Mouse (Mus musculus) lung, adult 2 months (tissue): Measurements from ENCODE around the gene Elavl3. TPM values are rescaled to one million over a fixed set of nuclear protein-coding genes. Genes with fewer than 3 reads are reported as not detected.
A peak's percentile ranks its signal among the peaks of the same experiment; 100 is the strongest.

Experiments
- DNase-seq: peaks from one replicate; pipeline ENCODE4 v3.0.0; 2022
- H3K4me1 ChIP-seq: fragments of 200-500 bp; 2 replicates; pipeline ENCODE4 v1.6.1; 2011; ENCODE audit warnings: low read length; ENCODE audit not compliant: control insufficient read depth, insufficient read depth
- H3K4me3 ChIP-seq: fragments of 200-500 bp; replicated peaks from 2 replicates; pipeline ENCODE3; 2011; ENCODE audit warnings: low read depth, mild to moderate bottlenecking, control low read depth, low read length; ENCODE audit errors: extremely low read depth
- CTCF ChIP-seq: fragments of 200-500 bp; IDR thresholded peaks from 2 replicates; pipeline ENCODE4 v1.5.1; 2011; ENCODE audit warnings: mild to moderate bottlenecking, low read length, control low read depth; ENCODE audit not compliant: insufficient read depth
- POLR2A ChIP-seq: fragments of 200-500 bp; IDR thresholded peaks from 2 replicates; pipeline ENCODE4 v1.6.1; 2011; ENCODE audit warnings: low read depth, mild to moderate bottlenecking, control low read depth, low read length, borderline replicate concordance; ENCODE audit errors: extremely low read depth
- WGBS: fragments of 180-500 bp; shearing (Covaris S2); methylation state at CpG from one replicate; pipeline ENCODE4 v1.1.7; 2018; 5-methylcytosine and 5-hydroxymethylcytosine counted together
- polyA plus RNA-seq: library from polyadenylated mRNA; depleted of rRNA; stranded (reverse); fragments of >200 nt; gene quantifications from 2 replicates; pipeline ENCODE4 v1.2.3, GENCODE M21; 2012; rRNA removed

Gene Elavl3
- polyA plus RNA-seq = 0.05 and 0.06 TPM in 2 replicates

DNA sequence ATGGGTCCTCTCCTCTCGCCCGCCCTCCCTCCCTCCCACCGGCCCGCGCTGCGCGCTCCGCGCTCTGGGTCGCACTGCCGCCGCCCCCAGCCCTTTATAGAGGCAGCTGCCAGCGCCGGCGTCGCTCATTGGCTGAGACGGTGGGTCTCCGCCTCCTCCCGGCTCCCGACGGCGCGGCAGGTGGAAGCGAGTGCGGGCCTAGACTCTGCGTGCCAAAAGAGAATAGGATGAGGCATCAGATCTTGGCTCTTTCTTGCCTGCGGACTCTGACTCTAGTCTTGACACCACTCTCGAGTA is at the start of gene Elavl3:
Gene Elavl3, minus strand, starts transcription at position 66 of the 297 bp plus-strand sequence.
- 2% methylated on average over 27 of the region's 28 CpGs for WGBS
- DNase-seq = no peak
- no peak for TF ChIP-seq CTCF
- TF ChIP-seq POLR2A = no peak
- Histone ChIP-seq H3K4me3 (no peak within 1 kb of the TSS), H3K4me1 (peaks cover 4% of the 10 kb centered on the region)

GRCm38 (mm10) chr9:22099922-22100321 is 48.1 kb upstream of the Elavl3 start:
- TF ChIP-seq POLR2A (no peak), CTCF (no peak)
- no peak for DNase-seq
- WGBS = 5% methylated on average over 18 of the region's 18 CpGs
- no peak overlapping the region for H3K4me3 ChIP-seq
- peaks cover 2% of the 10 kb centered on the region; the same call in 1 of the 2 replicates for H3K4me1 ChIP-seq

GRCm38 (mm10) chr9:22098993-22099696 is 47.3 kb upstream of the Elavl3 start, which contains the start of gene Cnn1:
Gene Cnn1 (plus strand): TSS chr9:22099216.
- 5% methylated on average over 14 of the region's 14 CpGs for WGBS
- H3K4me3 ChIP-seq = no peak within 1 kb of the TSS
- peaks cover 2% of the 10 kb centered on the region; the same call in 1 of the 2 replicates for H3K4me1 ChIP-seq
- no peak for DNase-seq
- no peak for TF ChIP-seq CTCF
- TF ChIP-seq POLR2A = no peak

DNA sequence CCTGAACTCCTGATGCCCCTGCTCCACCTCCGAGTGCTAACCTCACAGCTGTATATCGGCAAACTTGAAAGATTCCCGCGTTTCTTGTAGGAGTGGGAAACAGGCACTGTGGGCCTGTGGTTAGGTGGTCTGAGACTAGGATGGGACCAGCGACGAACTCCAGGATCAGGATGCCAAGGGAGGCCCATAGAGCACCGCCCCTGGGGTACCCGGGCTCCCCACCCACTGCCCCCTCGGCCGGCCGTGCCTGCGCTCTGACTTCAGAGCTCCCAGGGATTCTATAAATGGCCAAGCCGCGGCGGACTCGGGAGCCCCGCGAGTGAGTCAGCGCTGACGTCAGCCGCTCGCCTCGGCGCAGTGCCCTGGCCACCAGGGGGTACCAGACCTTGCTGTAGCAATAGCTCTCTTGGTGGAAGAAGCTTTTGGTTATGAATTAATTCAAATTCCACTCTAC is 44.1 kb upstream of the Elavl3 start:
- TF ChIP-seq CTCF = peak; percentile 65
- no peak for TF ChIP-seq POLR2A
- H3K4me3 ChIP-seq = peak overlapping the region; percentile 32
- peaks cover 2% of the 10 kb centered on the region; the same call in 1 of the 2 replicates for H3K4me1 ChIP-seq
- DNase-seq = peak; percentile 78
- under 1% methylated on average over 24 of the region's 24 CpGs for WGBS

- no peak for DNase-seq
Measured at GRCm38 (mm10) chr9:22092746-22093145, 40.9 kb upstream of the Elavl3 start.

DNA sequence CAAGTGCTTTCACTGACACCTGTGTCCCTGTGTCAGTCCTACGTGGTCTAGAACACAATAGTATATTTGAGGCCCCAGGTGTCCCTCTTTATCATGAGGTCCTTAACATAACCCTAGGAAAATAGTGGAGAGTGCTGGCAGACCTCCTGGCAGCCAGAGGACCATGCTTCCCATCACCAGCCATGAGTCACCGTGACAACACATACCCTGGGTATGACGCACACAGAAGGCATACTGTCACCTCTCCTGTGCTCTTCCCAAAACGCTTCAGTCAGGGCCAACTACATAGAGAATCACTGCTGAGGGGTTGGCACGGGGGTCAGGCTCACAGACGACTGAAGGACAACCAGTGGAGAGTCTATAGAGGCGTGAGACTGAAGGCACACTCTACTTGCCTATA is 38.2 kb upstream of the Elavl3 start:
- 72% methylated on average over 7 of the region's 7 CpGs for WGBS
- no peak overlapping the region for H3K4me3 ChIP-seq
- TF ChIP-seq POLR2A = no peak
- TF ChIP-seq CTCF = no peak
- H3K4me1 ChIP-seq = no peaks in the 10 kb centered on the region
- DNase-seq = no peak

More at GRCm38 (mm10) chr9:22092746-22093145, 40.9 kb upstream of the Elavl3 start:
- 73% methylated on average over 6 of the region's 6 CpGs for WGBS
- Histone ChIP-seq H3K4me3 (no peak overlapping the region), H3K4me1 (peaks cover 2% of the 10 kb centered on the region; the same call in 1 of the 2 replicates)
- TF ChIP-seq POLR2A (no peak), CTCF (no peak)

DNA sequence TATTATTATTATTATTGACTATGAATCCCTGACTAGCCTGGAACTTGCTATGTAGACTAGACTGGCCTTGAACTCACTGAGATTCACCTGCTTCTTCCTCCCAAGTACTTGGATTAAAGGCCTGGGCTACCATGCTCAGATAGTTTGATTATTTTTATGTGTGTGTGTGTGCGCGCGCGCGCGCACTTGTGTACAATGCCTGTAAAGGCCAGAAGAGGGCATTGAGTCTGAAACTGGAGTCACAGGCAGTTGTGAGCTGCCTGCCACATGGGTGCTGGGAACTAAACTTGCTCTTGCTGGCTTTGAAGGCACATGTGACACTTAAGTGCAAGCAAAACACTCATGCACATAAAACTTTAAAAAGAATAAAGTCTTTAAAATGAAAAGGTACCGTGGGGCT is 37.5 kb upstream of the Elavl3 start:
- H3K4me1 ChIP-seq = peaks cover 2% of the 10 kb centered on the region; the same call in 1 of the 2 replicates
- 96% methylated on average over 7 of the region's 7 CpGs for WGBS

DNA sequence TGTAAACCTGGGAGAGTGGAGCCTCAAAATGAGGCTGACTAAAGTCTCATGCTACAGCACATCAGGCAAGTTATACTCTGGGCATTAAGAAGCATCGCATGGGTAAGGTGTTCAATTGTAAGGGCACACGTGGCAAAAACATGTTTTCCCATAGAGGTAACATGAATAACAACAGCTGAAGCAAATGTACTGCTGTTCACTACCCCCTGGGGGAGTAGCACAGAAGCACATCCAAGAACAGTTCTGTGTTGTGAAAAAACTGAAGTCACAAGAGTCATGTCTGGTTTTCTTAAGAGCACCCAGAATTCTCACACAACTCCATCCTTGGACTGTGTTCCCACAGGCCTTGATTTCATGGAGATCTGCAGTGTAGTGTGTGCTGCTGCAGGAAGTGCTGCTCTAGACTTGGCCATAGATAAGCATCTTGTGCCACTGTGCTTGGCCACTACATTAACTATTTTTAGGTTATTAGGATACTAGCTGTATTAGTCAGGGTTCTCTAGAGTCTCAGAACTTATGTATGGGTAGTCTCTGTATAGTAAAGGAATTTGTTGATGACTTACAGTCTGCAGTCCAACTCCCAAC is 35.3 kb upstream of the Elavl3 start:
- no peak for DNase-seq
- Histone ChIP-seq H3K4me1 (peaks cover 2% of the 10 kb centered on the region; the same call in 1 of the 2 replicates), H3K4me3 (no peak overlapping the region)
- 83% methylated on average over 2 of the region's 2 CpGs for WGBS
- no peak for TF ChIP-seq CTCF
- TF ChIP-seq POLR2A = no peak

More for the DNA sequence above, 37.5 kb upstream of the Elavl3 start:
- no peak for DNase-seq
- H3K4me3 ChIP-seq = no peak overlapping the region
- TF ChIP-seq CTCF (no peak), POLR2A (no peak)

GRCm38 (mm10) chr9:22086012-22086411 is 34.2 kb upstream of the Elavl3 start:
- no peak for DNase-seq
- TF ChIP-seq CTCF = no peak
- TF ChIP-seq POLR2A = no peak
- 50% methylated on average over 6 of the region's 6 CpGs for WGBS
- H3K4me3 ChIP-seq = peak overlapping the region; percentile 72
- H3K4me1 ChIP-seq = peaks cover 2% of the 10 kb centered on the region; the same call in 1 of the 2 replicates

GRCm38 (mm10) chr9:22085022-22085834 is 33.4 kb upstream of the Elavl3 start, which contains the start of gene Ecsit:
Gene Ecsit (minus strand): TSS chr9:22085438.
- Histone ChIP-seq H3K4me1 (peaks cover 2% of the 10 kb centered on the region; the same call in 1 of the 2 replicates), H3K4me3 (peak within 1 kb of the TSS; percentile 87)
- peak; percentile 88 for DNase-seq
- WGBS = under 1% methylated on average over 48 of the region's 48 CpGs
- TF ChIP-seq POLR2A (peak; percentile 72; the same call in 1 of the 2 replicates), CTCF (no peak)
